11 mouse cellular contexts compared by ENCODE assay signal in genomic region chr8:120397444-120398411, GRCm38 (mm10).
DNase-seq lines count a peak whose midpoint lies in the region; ATAC-seq lines count a peak whose summit lies in the region.
"Had no signal": no experiment of that assay in that cellular context is flagged by ENCODE, and none has a peak within 500 bp of the region (broad histone marks: within the 10 kb centered on the region; RNA-seq: fewer than 3 reads in every experiment).

No protein-coding gene starts in this region.

- no peak overlapping the region for H3K9ac ChIP-seq in hindbrain, embryonic 11.5 days (ENCODE audit: low read depth, low read length)
- no peak overlapping the region for H3K9ac ChIP-seq in neural tube, embryonic 13.5 days
- H3K9ac ChIP-seq: lung, embryonic 14.5 days had no signal

- peaks cover 3% of the 10 kb centered on the region; the same call in 1 of the 2 replicates for H3K36me3 ChIP-seq in heart, embryonic 10.5 days
- H3K36me3 ChIP-seq in hindbrain, embryonic 11.5 days (ENCODE audit: control insufficient read depth, insufficient read depth, low read length), result no peaks in the 10 kb centered on the region
- no peaks in the 10 kb centered on the region for H3K36me3 ChIP-seq in neural tube, embryonic 13.5 days

- 61% methylated on average over 15 of the region's 15 CpGs for WGBS in heart, embryonic 10.5 days
- WGBS in hindbrain, embryonic 11.5 days, result 34% methylated on average over 15 of the region's 15 CpGs
- 29% methylated on average over 15 of the region's 15 CpGs for WGBS in neural tube, embryonic 13.5 days

- H3K9me3 ChIP-seq in heart, embryonic 10.5 days, result no peaks in the 10 kb centered on the region
- H3K9me3 ChIP-seq in hindbrain, embryonic 11.5 days (ENCODE audit: control insufficient read depth, low read length), result no peaks in the 10 kb centered on the region
- no peaks in the 10 kb centered on the region for H3K9me3 ChIP-seq in neural tube, embryonic 13.5 days

- peaks cover 17% of the 10 kb centered on the region for H3K27me3 ChIP-seq in heart, embryonic 10.5 days (ENCODE audit: insufficient read depth, poor library complexity, severe bottlenecking)
- no peaks in the 10 kb centered on the region for H3K27me3 ChIP-seq in hindbrain, embryonic 11.5 days (ENCODE audit: control insufficient read depth, insufficient read depth, low read length)
- no peaks in the 10 kb centered on the region for H3K27me3 ChIP-seq in neural tube, embryonic 13.5 days

- ATAC-seq in hindbrain, embryonic 11.5 days (ENCODE audit: low FRiP score), result peak; percentile 63
- peak; percentile 41; the same call in 1 of the 2 replicates for ATAC-seq in neural tube, embryonic 13.5 days (ENCODE audit: low read depth)

- no peak for DNase-seq in heart, embryonic 10.5 days (ENCODE audit: low spot score)
- DNase-seq in heart, postnatal 4 days, result no peak
- DNase-seq in hindbrain, embryonic 11.5 days (ENCODE audit: low spot score), result peak; percentile 51
- DNase-seq in lung, postnatal 14 days, result peak; percentile 48
- DNase-seq in thymus, postnatal 10 days (ENCODE audit: low spot score in 2 of 2), result no peak
- DNase-seq in left cerebral cortex, adult 18-20 months (ENCODE audit: low spot score in 2 of 2), result no peak
- DNase-seq in cerebellum, adult 9-10 months, result no peak
- DNase-seq: kidney, postnatal 36 days had no signal

- H3K4me3 ChIP-seq in heart, embryonic 10.5 days, result no peak overlapping the region
- no peak overlapping the region for H3K4me3 ChIP-seq in hindbrain, embryonic 11.5 days (ENCODE audit: low read depth, low read length)
- no peak overlapping the region for H3K4me3 ChIP-seq in neural tube, embryonic 13.5 days
- H3K4me3 ChIP-seq: erythroblast, embryonic 14.5 days had no signal

- peaks cover 62% of the 10 kb centered on the region for H3K4me1 ChIP-seq in heart, embryonic 10.5 days
- H3K4me1 ChIP-seq in hindbrain, embryonic 11.5 days (replicated peaks; ENCODE audit: control insufficient read depth, insufficient read depth, low read length), result peaks cover 15% of the 10 kb centered on the region
- H3K4me1 ChIP-seq in neural tube, embryonic 13.5 days (replicated peaks), result peaks cover 70% of the 10 kb centered on the region

- H3K4me2 ChIP-seq in hindbrain, embryonic 11.5 days (replicated peaks; ENCODE audit: low read depth, low read length), result no peak overlapping the region
- peak overlapping the region; percentile 27 for H3K4me2 ChIP-seq in neural tube, embryonic 13.5 days
- H3K4me2 ChIP-seq: lung, embryonic 14.5 days had no signal

- H3K27ac ChIP-seq in heart, embryonic 10.5 days, result 0 out of 2 replicates have a peak overlapping the region, but pooled peaks have one; percentile 1
- H3K27ac ChIP-seq in hindbrain, embryonic 11.5 days (ENCODE audit: low read depth, low read length), result peak overlapping the region; percentile 48; the same call in 1 of the 2 replicates
- H3K27ac ChIP-seq in neural tube, embryonic 13.5 days (replicated peaks), result peak overlapping the region; percentile 71

Comparison
In these comparisons a context has a peak if more than half of its experiments do, and no peak if none do; other contexts are left out.
1. DNase-seq: peak in hindbrain, embryonic 11.5 days (single experiment) and lung, postnatal 14 days (single experiment); none in heart, embryonic 10.5 days (single experiment), heart, postnatal 4 days (single experiment), thymus, postnatal 10 days (0 of 2), left cerebral cortex, adult 18-20 months (0 of 2) and cerebellum, adult 9-10 months (single experiment).
2. H3K27ac ChIP-seq: peak in every context shown above with its lines; median percentile 71 in neural tube, embryonic 13.5 days; 48 in hindbrain, embryonic 11.5 days; 1 in heart, embryonic 10.5 days.